14 mouse cellular contexts compared by ENCODE assay signal in the genomic region with DNA sequence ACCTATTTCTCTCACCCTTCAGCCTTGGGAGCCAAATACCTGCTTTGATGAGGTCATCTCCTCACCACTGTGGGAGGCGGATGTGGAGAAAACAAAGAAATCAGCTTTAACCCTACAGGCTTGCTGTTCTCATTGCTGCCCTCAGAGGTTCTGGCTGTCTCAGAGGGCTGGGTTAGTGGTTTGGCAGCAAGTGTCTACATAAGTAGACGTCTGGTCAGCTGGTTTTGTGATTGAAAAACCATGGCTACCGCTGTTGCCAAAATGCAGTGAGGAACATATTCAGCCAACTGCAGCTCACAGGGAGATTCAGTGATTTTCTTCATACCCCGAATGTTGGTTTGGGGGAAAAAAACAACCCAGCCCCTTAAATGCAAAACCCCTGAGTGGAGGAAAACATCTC.
"Had no signal": no experiment of that assay in that cellular context is flagged by ENCODE, and none has a peak within 500 bp of the region (broad histone marks: within the 10 kb centered on the region; RNA-seq: fewer than 3 reads in every experiment).

No protein-coding gene starts in this region.

- H3K9me3 ChIP-seq: limb, embryonic 10.5 days; liver, embryonic 15.5 days; midbrain, embryonic 13.5 days; stomach, embryonic 15.5 days had no signal

- H3K27me3 ChIP-seq: liver, embryonic 15.5 days; midbrain, embryonic 13.5 days; stomach, embryonic 15.5 days had no signal

- DNase-seq: kidney, adult 8-10 months; kidney, postnatal 25 days; lung, embryonic 14.5 days; lung, postnatal 36 days; right cerebral cortex, adult 18-20 months; right cerebral cortex, postnatal 4 days; thymus, adult 2 months; thymus, postnatal 25 days had no signal

- H3K27ac ChIP-seq: left cerebral cortex, adult 2 months; limb, embryonic 10.5 days; liver, embryonic 15.5 days; midbrain, embryonic 13.5 days; stomach, embryonic 15.5 days had no signal

- H3K36me3 ChIP-seq: limb, embryonic 10.5 days; liver, embryonic 15.5 days; midbrain, embryonic 13.5 days; stomach, embryonic 15.5 days had no signal

- ATAC-seq: midbrain, embryonic 13.5 days had no signal

- H3K4me1 ChIP-seq: liver, embryonic 15.5 days; midbrain, embryonic 13.5 days had no signal

- H3K9ac ChIP-seq: liver, embryonic 15.5 days; lung, embryonic 14.5 days; midbrain, embryonic 13.5 days; stomach, embryonic 15.5 days had no signal

- H3K4me2 ChIP-seq: liver, embryonic 11.5 days; liver, embryonic 15.5 days; lung, embryonic 14.5 days; midbrain, embryonic 13.5 days; stomach, embryonic 15.5 days had no signal

- H3K4me3 ChIP-seq: left cerebral cortex, adult 2 months; limb, embryonic 10.5 days; liver, embryonic 15.5 days; midbrain, embryonic 13.5 days; stomach, embryonic 15.5 days had no signal
